Mouse (Mus musculus) myocyte (in vitro differentiated cells): ENCODE measurements around the gene Uso1. TPM values are rescaled to one million over a fixed set of nuclear protein-coding genes. Genes with fewer than 3 reads are reported as not detected.

Experiments
- H3K27me3 ChIP-seq: one replicate; pipeline ENCODE4 v1.6.1; 2011; ENCODE audit not compliant: control insufficient read depth, insufficient read depth, insufficient read length
- H3K36me3 ChIP-seq: one replicate; pipeline ENCODE4 v1.6.1; 2011; ENCODE audit not compliant: control insufficient read depth, insufficient read depth
- H3K4me2 ChIP-seq: one replicate; pipeline ENCODE4 v1.6.1; 2011; ENCODE audit warnings: low read depth, control low read depth
- H3K4me3 ChIP-seq: one replicate; pipeline ENCODE4 v1.5.1; 2011; ENCODE audit warnings: mild to moderate bottlenecking, control low read depth, moderate library complexity
- H3K79me2 ChIP-seq: one replicate; pipeline ENCODE4 v1.6.1; 2011; ENCODE audit not compliant: control insufficient read depth, insufficient read depth
- H3ac ChIP-seq: one replicate; pipeline ENCODE4 v1.6.1; 2011; ENCODE audit not compliant: control insufficient read depth, insufficient read length
- CEBPB ChIP-seq: IDR thresholded peaks from 2 replicates; pipeline ENCODE4 v1.6.1; 2011; ENCODE audit warnings: mild to moderate bottlenecking, moderate library complexity; ENCODE audit not compliant: poor library complexity, insufficient read depth, severe bottlenecking
- E2F4 ChIP-seq: IDR thresholded peaks from one replicate; pipeline ENCODE4 v1.6.1; 2011; ENCODE audit warnings: mild to moderate bottlenecking, control low read depth, moderate library complexity; ENCODE audit not compliant: insufficient read depth
- MAX ChIP-seq: IDR thresholded peaks from one replicate; pipeline ENCODE4 v1.6.1; 2011; ENCODE audit warnings: low read depth, mild to moderate bottlenecking, control low read depth
- MYOD1 ChIP-seq, 3 experiments: IDR thresholded peaks; one replicate each; pipeline ENCODE4 v1.6.1; 2011; ENCODE audit warnings: control low read depth in 2 of 3, low read depth in 2 of 3, mild to moderate bottlenecking in 2 of 3, moderate library complexity in 1 of 3; ENCODE audit not compliant: insufficient read length in 2 of 3, control insufficient read depth in 1 of 3
- MYOG ChIP-seq, 3 experiments: IDR thresholded peaks; one replicate each; pipeline ENCODE4 v1.6.1; 2011; ENCODE audit warnings: control low read depth in 2 of 3, low read depth in 2 of 3, mild to moderate bottlenecking in 2 of 3; ENCODE audit not compliant: insufficient read length in 2 of 3, control insufficient read depth in 1 of 3, insufficient read depth in 1 of 3
- POLR2A ChIP-seq: IDR thresholded peaks from one replicate; pipeline ENCODE4 v1.6.1; 2011; ENCODE audit warnings: low read depth, mild to moderate bottlenecking, control low read depth, moderate library complexity; ENCODE audit not compliant: insufficient read length
- POLR2AphosphoS2 ChIP-seq: IDR thresholded peaks from one replicate; pipeline ENCODE4 v1.6.1; 2011; ENCODE audit warnings: low read depth, control low read depth; ENCODE audit not compliant: insufficient read length
- REST ChIP-seq: IDR thresholded peaks from one replicate; pipeline ENCODE4 v1.6.1; 2011; ENCODE audit warnings: mild to moderate bottlenecking, control low read depth, moderate library complexity; ENCODE audit not compliant: insufficient read depth, insufficient read length
- SRF ChIP-seq: IDR thresholded peaks from one replicate; pipeline ENCODE4 v1.6.1; 2011; ENCODE audit warnings: low read depth; ENCODE audit not compliant: control insufficient read depth, insufficient read length
- TCF12 ChIP-seq: IDR thresholded peaks from one replicate; pipeline ENCODE4 v1.6.1; 2011; ENCODE audit warnings: mild to moderate bottlenecking, control low read depth; ENCODE audit not compliant: poor library complexity, insufficient read depth, severe bottlenecking
- TCF3 ChIP-seq: IDR thresholded peaks from one replicate; pipeline ENCODE4 v1.6.1; 2011; ENCODE audit warnings: low read depth, control low read depth; ENCODE audit not compliant: insufficient read length
- USF1 ChIP-seq: IDR thresholded peaks from one replicate; pipeline ENCODE4 v1.6.1; 2011; ENCODE audit warnings: low read depth, mild to moderate bottlenecking, control low read depth, moderate library complexity
- polyA plus RNA-seq: library from polyadenylated mRNA; unstranded; fragments of >200 nt; fragmentation: generic; extraction: Trizol; gene quantifications from one replicate; pipeline ENCODE4 v1.2.1, GENCODE M21; 2012; ENCODE audit warnings: missing spikeins

Gene Uso1
- polyA plus RNA-seq, 1 experiment, result 55.2 TPM

GRCm38 (mm10) chr5:92210205-92210604 lies 72.5 kb downstream of the Uso1 start:
- no peaks in the 10 kb centered on the region for H3K79me2 ChIP-seq
- H3K4me2 ChIP-seq, result no peak overlapping the region
- TF ChIP-seq CEBPB (no peak), SRF (no peak), REST (no peak)
- peaks cover 2% of the 10 kb centered on the region for H3K36me3 ChIP-seq
- H3K27me3 ChIP-seq, result no peaks in the 10 kb centered on the region
- no peak overlapping the region for H3K4me3 ChIP-seq
- H3ac ChIP-seq, result no peak overlapping the region

GRCm38 (mm10) chr5:92212231-92212630 lies 74.5 kb downstream of the Uso1 start:
- Histone ChIP-seq H3K4me2 (no peak overlapping the region), H3ac (no peak overlapping the region), H3K27me3 (no peaks in the 10 kb centered on the region), H3K36me3 (no peaks in the 10 kb centered on the region), H3K79me2 (no peaks in the 10 kb centered on the region), H3K4me3 (no peak overlapping the region)
- TF ChIP-seq TCF12, result no peak

GRCm38 (mm10) chr5:92215308-92215707 lies 77.6 kb downstream of the Uso1 start, which contains the start of gene U90926:
TSS of gene U90926 (minus strand) at chr5:92215408.
- Histone ChIP-seq H3ac (no peak within 1 kb of the TSS), H3K4me2 (no peak within 1 kb of the TSS), H3K4me3 (no peak within 1 kb of the TSS), H3K36me3 (no peaks in the 10 kb centered on the region), H3K79me2 (no peaks in the 10 kb centered on the region), H3K27me3 (no peaks in the 10 kb centered on the region)
- TF ChIP-seq USF1 (no peak), POLR2A (no peak), TCF12 (no peak), MAX (no peak), E2F4 (no peak), MYOD1 (IDR thresholded peaks at IDR 0.05; ENCODE audit: control insufficient read depth in 1 of 3, insufficient read length in 2 of 3, low read depth in 2 of 3) (no peak), CEBPB (no peak), POLR2AphosphoS2 (no peak), TCF3 (no peak), SRF (no peak)

GRCm38 (mm10) chr5:92218915-92219793 lies 81.4 kb downstream of the Uso1 start:
- TF ChIP-seq POLR2A (no peak), MYOD1 (IDR thresholded peaks at IDR 0.05; ENCODE audit: control insufficient read depth in 1 of 3, insufficient read length in 2 of 3, low read depth in 2 of 3) (no peak), CEBPB (no peak), TCF3 (no peak)
- peak overlapping the region; percentile 68 for H3K4me2 ChIP-seq
- no peaks in the 10 kb centered on the region for H3K27me3 ChIP-seq
- no peak overlapping the region for H3K4me3 ChIP-seq
- H3K36me3 ChIP-seq, result no peaks in the 10 kb centered on the region
- no peak overlapping the region for H3ac ChIP-seq
- H3K79me2 ChIP-seq, result no peaks in the 10 kb centered on the region

- Histone ChIP-seq H3K4me2 (peak overlapping the region; percentile 68), H3K4me3 (no peak overlapping the region), H3K36me3 (no peaks in the 10 kb centered on the region), H3ac (no peak overlapping the region), H3K79me2 (no peaks in the 10 kb centered on the region), H3K27me3 (no peaks in the 10 kb centered on the region)
- TF ChIP-seq POLR2AphosphoS2 (no peak), MYOG (IDR thresholded peaks at IDR 0.05; ENCODE audit: control insufficient read depth in 1 of 3, insufficient read depth in 1 of 3, insufficient read length in 2 of 3, low read depth in 2 of 3) (no peak), TCF12 (no peak), POLR2A (no peak), CEBPB (no peak), TCF3 (no peak), MYOD1 (IDR thresholded peaks at IDR 0.05; ENCODE audit: control insufficient read depth in 1 of 3, insufficient read length in 2 of 3, low read depth in 2 of 3) (no peak), MAX (no peak), USF1 (no peak), REST (no peak), E2F4 (no peak), SRF (no peak)
Observed at GRCm38 (mm10) chr5:92219826-92220225, 82.1 kb downstream of the Uso1 start.
